Mouse (Mus musculus) right cerebral cortex, postnatal 14 days (tissue): Measurements from ENCODE around the gene Gbx2.

ENCODE experiments used
- DNase-seq: peaks from one replicate; pipeline ENCODE4 v3.0.0; 2022

Gene Gbx2

GRCm38 (mm10) chr1:89931120-89931519, at the start of gene Gbx2:
Gene Gbx2, minus strand, starts transcription at chr1:89931179.
- no peak for DNase-seq

- no peak for DNase-seq
Observed at GRCm38 (mm10) chr1:89977261-89977660, 46.3 kb upstream of the Gbx2 start.

- DNase-seq, result no peak
Observed at GRCm38 (mm10) chr1:89976411-89976810, 45.4 kb upstream of the Gbx2 start.

GRCm38 (mm10) chr1:89974541-89974940, 43.6 kb upstream of the Gbx2 start:
- DNase-seq, result no peak

GRCm38 (mm10) chr1:89971848-89972247, 40.9 kb upstream of the Gbx2 start:
- DNase-seq, result no peak

- DNase-seq, result no peak
Observed at GRCm38 (mm10) chr1:89969714-89970110, 38.7 kb upstream of the Gbx2 start.

GRCm38 (mm10) chr1:89969072-89969713, 38.2 kb upstream of the Gbx2 start:
- no peak for DNase-seq

GRCm38 (mm10) chr1:89968111-89968851, 37.3 kb upstream of the Gbx2 start:
- peak; percentile 77 for DNase-seq

GRCm38 (mm10) chr1:89967585-89967984, 36.6 kb upstream of the Gbx2 start:
- DNase-seq, result no peak

- no peak for DNase-seq
Observed at GRCm38 (mm10) chr1:89964426-89964825, 33.4 kb upstream of the Gbx2 start.

GRCm38 (mm10) chr1:89963296-89963695, 32.3 kb upstream of the Gbx2 start:
- DNase-seq, result no peak

- no peak for DNase-seq
Observed at GRCm38 (mm10) chr1:89962092-89962491, 31.1 kb upstream of the Gbx2 start.

GRCm38 (mm10) chr1:89959393-89959792, 28.4 kb upstream of the Gbx2 start:
- no peak for DNase-seq

GRCm38 (mm10) chr1:89943202-89943601, 12.2 kb upstream of the Gbx2 start:
- peak; percentile 71 for DNase-seq

GRCm38 (mm10) chr1:89942395-89942976, 11.5 kb upstream of the Gbx2 start:
- DNase-seq, result no peak

- DNase-seq, result no peak
Observed at GRCm38 (mm10) chr1:89941701-89942381, 10.9 kb upstream of the Gbx2 start.

- DNase-seq, result no peak
Observed at GRCm38 (mm10) chr1:89940961-89941524, 10.1 kb upstream of the Gbx2 start.

- peak; percentile 58 for DNase-seq
Observed at GRCm38 (mm10) chr1:89939981-89940726, 9.2 kb upstream of the Gbx2 start.

- no peak for DNase-seq
Observed at GRCm38 (mm10) chr1:89939596-89939960, 8.6 kb upstream of the Gbx2 start.

GRCm38 (mm10) chr1:89938884-89939595, 8.1 kb upstream of the Gbx2 start:
- DNase-seq, result no peak

- no peak for DNase-seq
Observed at GRCm38 (mm10) chr1:89935493-89936348, 4.7 kb upstream of the Gbx2 start.
